Mouse (Mus musculus): ENCODE data around the gene Ptov1.

DNA sequence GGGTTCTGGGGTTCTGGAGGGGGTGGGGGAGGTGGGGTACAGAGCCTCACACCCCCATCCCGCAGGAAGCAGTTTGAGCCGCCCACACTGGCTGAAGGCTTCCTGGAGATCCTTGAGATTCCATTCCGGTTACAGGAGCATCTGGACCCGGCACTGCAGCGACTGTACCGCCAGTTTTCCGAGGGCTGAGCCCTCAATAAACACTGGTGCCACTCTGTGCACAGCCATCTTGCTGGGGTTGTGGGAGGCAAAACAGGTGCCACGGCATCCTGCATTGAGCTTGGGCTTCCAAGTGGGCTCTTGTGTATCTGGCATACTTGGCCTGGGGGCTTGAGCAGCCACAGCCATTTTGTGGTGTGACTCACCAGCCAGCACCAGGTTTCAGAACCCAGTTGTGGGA, 7.2 kb downstream of the Ptov1 start:
- TF ChIP-seq CTCF (conservative IDR thresholded peaks at IDR 0.05; ENCODE audit: insufficient read depth, insufficient read length, low read depth, low read length) (no peak), POLR2A (IDR thresholded peaks at IDR 0.05; ENCODE audit: low read depth, low read length) (no peak)

All from kidney, adult 2 months (tissue).